Mouse (Mus musculus) bone marrow macrophage, adult 2 months (primary cell): ENCODE measurements around the gene BC030499.

ENCODE experiments used
- CTCF ChIP-seq: IDR thresholded peaks from 2 replicates; pipeline ENCODE4 v1.5.1; 2012; ENCODE audit warnings: low read depth, mild to moderate bottlenecking, low read length, moderate library complexity
- POLR2A ChIP-seq: IDR thresholded peaks from 2 replicates; pipeline ENCODE4 v1.6.1; 2012; ENCODE audit warnings: mild to moderate bottlenecking, low read depth, low read length, borderline replicate concordance

GRCm38 (mm10) chr11:78265571-78265970 is 25.1 kb upstream of the BC030499 start:
- TF ChIP-seq CTCF, result no peak
- no peak for TF ChIP-seq POLR2A
